Mouse (Mus musculus) intestine, postnatal 0 days (tissue): ENCODE results near the gene Ccdc177. TPM values are rescaled to one million over a fixed set of nuclear protein-coding genes. Genes with fewer than 3 reads are reported as not detected.
A peak's percentile ranks its signal among the peaks of the same experiment; 100 is the strongest.

Source experiments
- ATAC-seq: fragments of 200-750 bp; cut with Nextera tagmentation; 2 replicates; pipeline ENCODE4 v1.8.0; 2017; ENCODE audit warnings: mild to moderate bottlenecking, moderate TSS enrichment, moderate library complexity
- H3K27ac ChIP-seq: fragments of 300-500 bp; sonication (generic); 2 replicates; pipeline ENCODE4 v1.5.1; 2014; ENCODE audit warnings: mild to moderate bottlenecking, low read depth, low read length, moderate library complexity
- H3K27me3 ChIP-seq: fragments of 300-500 bp; sonication (generic); replicated peaks from 2 replicates; pipeline ENCODE4 v1.6.1; 2014; ENCODE audit warnings: low read length, mixed read lengths; ENCODE audit not compliant: control insufficient read depth, insufficient read depth
- H3K36me3 ChIP-seq: fragments of 300-500 bp; sonication (generic); 2 replicates; pipeline ENCODE4 v1.6.1; 2014; ENCODE audit warnings: mild to moderate bottlenecking, moderate library complexity; ENCODE audit not compliant: control insufficient read depth, insufficient read depth
- H3K4me1 ChIP-seq: fragments of 300-500 bp; sonication (generic); replicated peaks from 2 replicates; pipeline ENCODE4 v1.6.1; 2014; ENCODE audit warnings: antibody characterized with exemption, low read length, mixed read lengths; ENCODE audit not compliant: control insufficient read depth, insufficient read depth
- H3K4me2 ChIP-seq: fragments of 300-500 bp; sonication (generic); replicated peaks from 2 replicates; pipeline ENCODE4 v1.6.1; 2014; ENCODE audit warnings: low read depth, mild to moderate bottlenecking, moderate library complexity
- H3K4me3 ChIP-seq: fragments of 300-500 bp; sonication (generic); 2 replicates; pipeline ENCODE4 v1.5.1; 2014; ENCODE audit warnings: low read depth, low read length
- H3K9ac ChIP-seq: fragments of 300-500 bp; sonication (generic); 2 replicates; pipeline ENCODE4 v1.6.1; 2014; ENCODE audit warnings: mild to moderate bottlenecking, low read depth, low read length
- H3K9me3 ChIP-seq: fragments of 300-500 bp; sonication (generic); 2 replicates; pipeline ENCODE4 v1.6.1; 2016; ENCODE audit warnings: mixed run types; ENCODE audit not compliant: control insufficient read depth
- CTCF ChIP-seq: sonication (generic); IDR thresholded peaks from 2 replicates; pipeline ENCODE4 v1.5.1; 2016; ENCODE audit warnings: low read depth, mild to moderate bottlenecking, control low read depth, antibody characterized with exemption, moderate library complexity
- WGBS: fragments of 180-500 bp; shearing (Covaris S2); extraction: QIAGEN DNeasy Blood & Tissue Kit; methylation state at CpG from one replicate; pipeline ENCODE4 v1.1.7; 2014; 5-methylcytosine and 5-hydroxymethylcytosine counted together
- polyA plus RNA-seq: library from polyadenylated mRNA; unstranded; fragments of >200 nt; fragmentation: Nextera tagmentation; extraction: Ambion mirVana; gene quantifications from 2 replicates; pipeline ENCODE4 v1.2.1, GENCODE M21; 2015

Gene Ccdc177
- polyA plus RNA-seq, 1 experiment from 2014 or later, result 0.03 TPM

- WGBS, result 90% methylated on average over 4 of the region's 4 CpGs
- ATAC-seq, result no peak
- no peak for TF ChIP-seq CTCF
These were observed 19.3 kb upstream of the Ccdc177 start for GRCm38 (mm10) chr12:80779760-80780159.

GRCm38 (mm10) chr12:80778188-80778936, 17.9 kb upstream of the Ccdc177 start:
- Histone ChIP-seq H3K9ac (no peak overlapping the region), H3K36me3 (no peaks in the 10 kb centered on the region), H3K4me2 (no peak overlapping the region), H3K4me1 (no peaks in the 10 kb centered on the region), H3K27me3 (no peaks in the 10 kb centered on the region), H3K27ac (no peak overlapping the region), H3K4me3 (no peak overlapping the region), H3K9me3 (no peaks in the 10 kb centered on the region)
- no peak for ATAC-seq
- TF ChIP-seq CTCF, result no peak
- 73% methylated on average over 16 of the region's 16 CpGs for WGBS

More at GRCm38 (mm10) chr12:80779760-80780159, 19.3 kb upstream of the Ccdc177 start:
- Histone ChIP-seq H3K27me3 (no peaks in the 10 kb centered on the region), H3K4me2 (no peak overlapping the region), H3K9me3 (no peaks in the 10 kb centered on the region), H3K4me1 (no peaks in the 10 kb centered on the region), H3K9ac (no peak overlapping the region), H3K27ac (no peak overlapping the region), H3K4me3 (no peak overlapping the region), H3K36me3 (no peaks in the 10 kb centered on the region)

DNA sequence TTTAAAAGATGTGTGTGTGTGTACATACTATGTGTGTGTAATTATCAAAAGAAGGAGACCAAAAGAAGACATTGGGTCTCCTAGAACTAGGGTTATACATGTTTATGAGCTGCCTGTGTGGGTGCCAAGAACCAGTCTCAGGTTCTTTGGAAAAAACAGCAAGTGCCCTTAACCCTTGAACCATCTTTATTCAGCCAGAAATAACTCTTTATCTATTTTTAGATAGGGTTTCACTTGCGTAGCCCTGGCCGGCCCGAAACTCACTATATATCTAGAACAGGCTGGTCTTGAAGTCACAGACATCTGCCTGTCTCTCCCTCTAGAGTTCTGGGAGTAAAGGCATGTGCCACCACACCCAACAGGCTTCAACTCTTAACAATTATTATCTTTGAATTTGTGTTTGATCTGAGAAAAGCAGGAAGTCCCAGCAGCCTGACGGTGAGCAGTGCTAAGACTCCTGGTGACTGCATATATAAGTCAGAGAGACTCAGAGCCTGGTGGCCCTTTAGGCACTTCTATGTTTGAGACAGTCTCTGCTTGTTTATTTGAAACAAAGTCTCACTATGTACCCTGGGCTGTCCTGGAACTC, 15.7 kb upstream of the Ccdc177 start:
- Histone ChIP-seq H3K36me3 (no peaks in the 10 kb centered on the region), H3K4me1 (no peaks in the 10 kb centered on the region), H3K4me2 (no peak overlapping the region), H3K27ac (no peak overlapping the region), H3K4me3 (no peak overlapping the region), H3K27me3 (no peaks in the 10 kb centered on the region), H3K9ac (no peak overlapping the region), H3K9me3 (no peaks in the 10 kb centered on the region)
- TF ChIP-seq CTCF, result no peak
- ATAC-seq, result no peak
- WGBS, result 33% methylated on average over 4 of the region's 4 CpGs

DNA sequence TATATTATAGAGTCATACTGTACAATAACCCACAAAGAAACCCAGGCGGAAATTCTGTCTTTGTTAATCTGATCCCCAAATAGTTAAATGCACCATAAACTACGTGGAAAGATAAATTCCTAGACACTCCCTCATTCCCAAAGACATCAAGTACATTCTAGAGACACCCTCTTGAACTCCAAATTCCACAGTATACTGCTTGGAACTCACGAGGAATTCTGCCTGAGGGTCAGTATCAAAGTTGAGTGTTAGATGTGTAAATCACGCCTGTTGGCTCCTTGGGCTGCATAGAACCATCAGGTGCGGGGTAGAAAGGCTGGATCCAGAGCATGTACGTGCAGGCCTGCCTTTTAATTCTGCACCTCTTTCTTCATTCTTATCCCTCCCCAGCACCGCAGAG, 14.3 kb upstream of the Ccdc177 start:
- no peak for ATAC-seq

GRCm38 (mm10) chr12:80769697-80770096, 9.2 kb upstream of the Ccdc177 start:
- 17% methylated on average over 11 of the region's 11 CpGs for WGBS
- no peak overlapping the region for H3K27ac ChIP-seq
- no peaks in the 10 kb centered on the region for H3K36me3 ChIP-seq
- no peaks in the 10 kb centered on the region for H3K27me3 ChIP-seq
- H3K4me3 ChIP-seq, result no peak overlapping the region
- ATAC-seq, result peak; percentile 73; the same call in 1 of the 2 replicates
- H3K4me2 ChIP-seq, result peak overlapping the region; percentile 30; the same call in 1 of the 2 replicates
- no peaks in the 10 kb centered on the region for H3K4me1 ChIP-seq
- no peaks in the 10 kb centered on the region for H3K9me3 ChIP-seq
- peak; percentile 99 for TF ChIP-seq CTCF
- no peak overlapping the region for H3K9ac ChIP-seq

More for the DNA sequence above, 14.3 kb upstream of the Ccdc177 start:
- Histone ChIP-seq H3K27me3 (no peaks in the 10 kb centered on the region), H3K36me3 (no peaks in the 10 kb centered on the region), H3K9me3 (no peaks in the 10 kb centered on the region), H3K4me2 (no peak overlapping the region), H3K9ac (no peak overlapping the region), H3K4me3 (no peak overlapping the region), H3K27ac (no peak overlapping the region), H3K4me1 (no peaks in the 10 kb centered on the region)
- no peak for TF ChIP-seq CTCF
- 71% methylated on average over 7 of the region's 7 CpGs for WGBS

- Histone ChIP-seq H3K4me1 (peaks cover 2% of the 10 kb centered on the region; the same call in 1 of the 2 replicates), H3K9ac (no peak overlapping the region), H3K4me3 (no peak overlapping the region), H3K27ac (no peak overlapping the region), H3K27me3 (peaks cover 19% of the 10 kb centered on the region), H3K36me3 (no peaks in the 10 kb centered on the region), H3K4me2 (no peak overlapping the region), H3K9me3 (no peaks in the 10 kb centered on the region)
- peak; percentile 55 for ATAC-seq
- 31% methylated on average over 4 of the region's 4 CpGs for WGBS
- no peak for TF ChIP-seq CTCF
These were observed 3.6 kb upstream of the Ccdc177 start for GRCm38 (mm10) chr12:80764116-80764515.
